Mouse (Mus musculus): ENCODE results near the gene Phf21a. TPM values are rescaled to one million over a fixed set of nuclear protein-coding genes. Genes with fewer than 3 reads are reported as not detected.

Phf21a gene
- polyA plus RNA-seq, 1 experiment = 104 TPM

- peak; percentile 58 for DNase-seq (ENCODE audit: low read depth)
- TF ChIP-seq POLR2A (IDR thresholded peaks at IDR 0.05; ENCODE audit: borderline replicate concordance, extremely low read depth, insufficient read depth, insufficient read length, poor library complexity, severe bottlenecking) = no peak
Observed at GRCm38 (mm10) chr2:92182146-92182756, 89.3 kb downstream of the Phf21a start.

GRCm38 (mm10) chr2:92182981-92183501 is 90.1 kb downstream of the Phf21a start:
- TF ChIP-seq CTCF (IDR thresholded peaks at IDR 0.05; ENCODE audit: borderline replicate concordance, extremely low read depth, insufficient read depth, insufficient read length) (no peak), POLR2A (IDR thresholded peaks at IDR 0.05; ENCODE audit: borderline replicate concordance, extremely low read depth, insufficient read depth, insufficient read length, poor library complexity, severe bottlenecking) (peak; percentile 74)
- DNase-seq (ENCODE audit: low read depth) = peak; percentile 97

DNA sequence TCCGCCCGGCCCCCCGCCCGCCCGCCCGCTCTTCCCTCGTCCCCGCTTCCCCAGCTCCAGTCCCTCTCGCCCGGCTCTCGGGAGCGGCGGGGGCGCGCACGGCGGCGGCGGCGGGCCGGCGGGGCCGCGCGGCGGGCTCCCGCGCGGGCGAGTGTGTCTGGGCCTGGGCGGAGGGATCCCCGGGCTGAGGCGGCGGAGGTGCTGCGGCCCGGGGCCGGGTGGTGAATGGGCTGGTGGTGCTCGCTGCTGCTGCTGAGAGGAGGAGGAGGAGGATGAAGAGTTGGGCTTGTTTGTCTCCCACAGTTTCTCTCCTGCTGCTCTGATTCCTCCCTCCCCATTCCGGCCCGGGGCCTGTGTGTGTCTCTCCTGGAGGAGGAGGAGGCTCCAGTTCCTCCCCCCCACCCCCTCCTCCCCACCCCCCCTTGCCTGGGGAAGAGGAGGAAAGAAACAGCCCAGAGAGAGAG is 90.7 kb downstream of the Phf21a start:
- DNase-seq (ENCODE audit: low read depth) = peak; percentile 97
- TF ChIP-seq CTCF (IDR thresholded peaks at IDR 0.05; ENCODE audit: borderline replicate concordance, extremely low read depth, insufficient read depth, insufficient read length) (no peak), POLR2A (IDR thresholded peaks at IDR 0.05; ENCODE audit: borderline replicate concordance, extremely low read depth, insufficient read depth, insufficient read length, poor library complexity, severe bottlenecking) (peak; percentile 90)

GRCm38 (mm10) chr2:92184077-92184921 is 91.4 kb downstream of the Phf21a start:
- DNase-seq (ENCODE audit: low read depth) = peak; percentile 91
- peak; percentile 44; the same call in 1 of the 2 replicates for TF ChIP-seq POLR2A (IDR thresholded peaks at IDR 0.05; ENCODE audit: borderline replicate concordance, extremely low read depth, insufficient read depth, insufficient read length, poor library complexity, severe bottlenecking)
- TF ChIP-seq CTCF (IDR thresholded peaks at IDR 0.05; ENCODE audit: borderline replicate concordance, extremely low read depth, insufficient read depth, insufficient read length) = no peak

GRCm38 (mm10) chr2:92185062-92185765 is 92.3 kb downstream of the Phf21a start:
- peak; percentile 73 for DNase-seq (ENCODE audit: low read depth)
- TF ChIP-seq POLR2A (IDR thresholded peaks at IDR 0.05; ENCODE audit: borderline replicate concordance, extremely low read depth, insufficient read depth, insufficient read length, poor library complexity, severe bottlenecking) (peak; percentile 44), CTCF (IDR thresholded peaks at IDR 0.05; ENCODE audit: borderline replicate concordance, extremely low read depth, insufficient read depth, insufficient read length) (no peak)

- no peak for DNase-seq (ENCODE audit: low read depth)
- TF ChIP-seq POLR2A (IDR thresholded peaks at IDR 0.05; ENCODE audit: borderline replicate concordance, extremely low read depth, insufficient read depth, insufficient read length, poor library complexity, severe bottlenecking) (no peak), CTCF (IDR thresholded peaks at IDR 0.05; ENCODE audit: borderline replicate concordance, extremely low read depth, insufficient read depth, insufficient read length) (no peak)
Observed at GRCm38 (mm10) chr2:92185766-92186450, 93.0 kb downstream of the Phf21a start.

GRCm38 (mm10) chr2:92187061-92187460 is 94.1 kb downstream of the Phf21a start:
- DNase-seq (ENCODE audit: low read depth) = peak; percentile 54
- TF ChIP-seq CTCF (IDR thresholded peaks at IDR 0.05; ENCODE audit: borderline replicate concordance, extremely low read depth, insufficient read depth, insufficient read length) (no peak), POLR2A (IDR thresholded peaks at IDR 0.05; ENCODE audit: borderline replicate concordance, extremely low read depth, insufficient read depth, insufficient read length, poor library complexity, severe bottlenecking) (no peak)

- TF ChIP-seq POLR2A (IDR thresholded peaks at IDR 0.05; ENCODE audit: borderline replicate concordance, extremely low read depth, insufficient read depth, insufficient read length, poor library complexity, severe bottlenecking) (no peak), CTCF (IDR thresholded peaks at IDR 0.05; ENCODE audit: borderline replicate concordance, extremely low read depth, insufficient read depth, insufficient read length) (no peak)
- DNase-seq (ENCODE audit: low read depth) = no peak
Observed at GRCm38 (mm10) chr2:92188744-92189143, 95.8 kb downstream of the Phf21a start.

GRCm38 (mm10) chr2:92190960-92191359 is 98.0 kb downstream of the Phf21a start:
- no peak for DNase-seq (ENCODE audit: low read depth)
- TF ChIP-seq POLR2A (IDR thresholded peaks at IDR 0.05; ENCODE audit: borderline replicate concordance, extremely low read depth, insufficient read depth, insufficient read length, poor library complexity, severe bottlenecking) = no peak
- no peak for TF ChIP-seq CTCF (IDR thresholded peaks at IDR 0.05; ENCODE audit: borderline replicate concordance, extremely low read depth, insufficient read depth, insufficient read length)

DNA sequence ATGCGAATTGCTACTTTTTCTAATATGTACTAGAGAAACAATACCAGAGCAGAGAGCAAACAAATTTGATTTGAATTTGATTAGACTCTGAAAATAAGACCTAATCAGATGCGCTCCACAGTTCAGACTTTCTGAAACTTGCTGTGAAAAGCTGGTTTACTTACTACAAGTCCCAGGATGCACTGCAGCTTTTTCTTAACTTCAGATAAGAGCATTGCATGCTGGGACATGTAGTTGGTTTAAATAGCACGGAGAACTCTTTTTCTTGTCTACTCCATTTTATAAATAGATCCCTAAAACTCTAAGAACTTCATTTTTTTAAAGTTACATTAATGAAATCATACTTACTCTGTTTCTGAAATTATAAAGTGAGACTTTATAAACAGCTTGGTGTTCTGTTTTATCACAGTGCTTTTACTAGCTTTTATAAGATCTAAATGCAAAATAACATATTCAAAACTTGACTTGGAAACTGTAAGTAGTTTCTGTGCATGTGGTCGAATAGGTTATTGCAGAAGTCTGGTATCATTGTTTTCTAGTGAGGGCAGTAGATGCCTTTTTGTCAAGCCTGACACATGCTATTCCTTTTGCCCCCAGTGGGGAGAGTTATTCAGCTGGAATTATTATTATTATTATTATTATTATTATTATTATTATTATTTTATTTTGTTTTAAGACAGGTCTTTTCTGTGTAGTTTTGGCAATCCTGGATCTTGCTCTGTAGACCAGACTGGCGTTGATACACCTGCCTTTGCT is 99.1 kb downstream of the Phf21a start:
- TF ChIP-seq CTCF (IDR thresholded peaks at IDR 0.05; ENCODE audit: borderline replicate concordance, extremely low read depth, insufficient read depth, insufficient read length) (no peak), POLR2A (IDR thresholded peaks at IDR 0.05; ENCODE audit: borderline replicate concordance, extremely low read depth, insufficient read depth, insufficient read length, poor library complexity, severe bottlenecking) (no peak)
- DNase-seq (ENCODE audit: low read depth) = peak; percentile 93
